Mouse (Mus musculus) lung, postnatal 0 days (tissue): ENCODE results near the gene Rbm20.

ENCODE experiments used
- CTCF ChIP-seq: IDR thresholded peaks from 2 replicates; pipeline ENCODE4 v1.5.1; 2016; ENCODE audit warnings: antibody characterized with exemption, mild to moderate bottlenecking
- EP300 ChIP-seq: IDR thresholded peaks from 2 replicates; pipeline ENCODE4 v1.6.1; 2016; ENCODE audit warnings: antibody characterized with exemption, mild to moderate bottlenecking, control low read depth

DNA sequence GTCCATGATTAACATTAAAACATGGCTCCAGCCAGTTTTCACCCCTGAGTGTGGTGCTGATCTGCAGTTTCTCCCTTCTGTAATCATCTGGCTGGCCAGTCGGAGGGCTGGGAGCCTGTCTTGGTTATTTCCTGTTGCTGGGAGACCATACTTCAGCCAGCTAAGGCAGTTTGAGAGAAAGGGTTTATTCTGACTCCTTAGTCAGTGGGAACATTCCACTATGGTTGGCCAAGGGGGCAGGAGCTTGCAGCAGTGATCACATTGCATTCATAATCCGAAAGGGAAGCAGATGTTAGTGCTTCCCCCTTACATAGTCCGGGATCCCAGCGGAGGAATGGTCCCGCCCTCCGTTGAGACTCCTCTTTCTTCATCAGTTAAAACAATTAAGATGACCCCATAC, 19.0 kb downstream of the Rbm20 start:
- TF ChIP-seq EP300 = no peak
- TF ChIP-seq CTCF = no peak
